Mouse (Mus musculus): ENCODE measurements around the gene Mrpl41.
A peak's percentile ranks its signal among the peaks of the same experiment; 100 is the strongest.

The Mrpl41 gene

DNA sequence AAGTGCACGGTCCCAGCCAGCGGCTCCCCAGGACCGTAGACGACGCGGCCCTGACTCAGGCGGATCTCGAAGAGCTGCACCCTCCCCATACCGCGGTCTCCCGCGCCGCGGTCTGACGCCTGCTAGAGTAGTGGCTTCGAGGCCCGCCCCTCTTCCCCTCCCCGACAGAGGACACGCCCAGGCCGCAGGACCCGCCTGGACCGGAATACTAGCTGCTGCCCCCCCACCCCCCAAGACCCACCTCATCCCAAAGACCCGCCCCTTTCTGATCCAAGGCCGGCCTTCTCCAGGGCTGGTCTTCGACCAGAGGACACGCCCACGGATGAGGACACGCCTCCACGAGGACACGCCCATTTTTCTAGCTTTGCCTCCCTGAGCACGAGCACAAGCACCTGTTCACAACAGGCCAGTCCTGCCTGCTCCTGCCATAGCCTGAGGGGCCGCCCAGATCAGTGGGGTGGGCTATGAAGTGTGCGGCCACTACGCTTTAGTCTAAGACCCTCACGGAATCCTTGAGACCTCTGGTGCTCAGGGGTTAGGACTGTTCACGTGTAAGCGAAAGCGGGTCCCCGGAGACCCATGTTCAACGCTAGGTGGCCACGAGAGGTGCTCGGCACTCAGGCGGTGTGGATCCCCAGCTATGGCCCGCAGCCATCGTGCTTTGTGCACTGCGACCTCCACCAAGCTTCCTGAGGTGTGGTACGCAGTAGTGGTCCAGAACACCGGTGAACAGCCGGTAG is 39.7 kb downstream of the Mrpl41 start, which contains the start of gene Arrdc1:
Gene Arrdc1, minus strand, starts transcription at position 196 of the 740 bp plus-strand sequence.
- DNase-seq, result peak; percentile 92

DNA sequence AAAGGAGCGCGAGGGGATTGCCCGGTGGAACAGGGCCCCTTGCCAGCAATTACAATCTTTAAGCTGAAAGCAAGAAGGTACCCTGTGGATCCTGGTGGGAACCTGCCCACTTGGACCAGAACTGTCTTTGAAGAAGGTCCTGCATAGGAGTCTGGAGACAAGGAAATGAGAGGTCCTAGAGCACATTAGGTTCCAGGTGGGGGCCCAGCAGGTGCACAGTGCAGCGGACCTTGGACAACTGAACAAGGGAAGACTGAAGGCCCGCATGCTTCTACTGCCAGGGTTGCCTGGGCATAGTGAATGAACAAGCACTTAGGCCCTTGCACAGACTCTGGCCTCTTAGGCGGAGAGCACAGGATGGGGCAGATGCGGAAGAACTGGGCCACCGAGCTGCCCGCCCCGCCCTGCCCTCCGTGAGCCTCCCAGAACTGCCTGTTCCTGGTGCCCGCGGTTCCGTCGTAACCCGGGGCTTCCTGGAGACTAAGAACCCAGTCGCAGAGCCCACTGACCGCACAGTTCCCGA is 40.4 kb downstream of the Mrpl41 start:
- peak; percentile 77 for DNase-seq

DNA sequence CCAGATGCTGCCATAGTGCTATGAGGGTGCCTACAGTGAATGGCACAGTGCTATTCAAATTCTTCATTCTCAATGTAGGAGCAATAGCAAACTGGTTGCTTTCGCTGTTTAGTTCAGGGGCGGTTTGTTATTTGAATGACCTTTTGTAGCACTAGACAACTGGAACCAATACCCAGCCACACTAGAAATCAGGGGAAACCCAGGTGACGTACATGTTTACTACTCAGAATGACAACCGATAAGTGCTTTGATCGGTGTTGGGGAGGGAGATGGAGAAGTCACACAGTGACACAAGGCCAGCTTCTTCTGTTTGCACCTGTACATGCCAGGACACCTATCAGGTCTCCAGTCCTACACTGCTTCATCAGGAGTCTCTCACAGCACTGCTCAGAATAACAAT is 45.3 kb downstream of the Mrpl41 start:
- DNase-seq, result no peak

DNA sequence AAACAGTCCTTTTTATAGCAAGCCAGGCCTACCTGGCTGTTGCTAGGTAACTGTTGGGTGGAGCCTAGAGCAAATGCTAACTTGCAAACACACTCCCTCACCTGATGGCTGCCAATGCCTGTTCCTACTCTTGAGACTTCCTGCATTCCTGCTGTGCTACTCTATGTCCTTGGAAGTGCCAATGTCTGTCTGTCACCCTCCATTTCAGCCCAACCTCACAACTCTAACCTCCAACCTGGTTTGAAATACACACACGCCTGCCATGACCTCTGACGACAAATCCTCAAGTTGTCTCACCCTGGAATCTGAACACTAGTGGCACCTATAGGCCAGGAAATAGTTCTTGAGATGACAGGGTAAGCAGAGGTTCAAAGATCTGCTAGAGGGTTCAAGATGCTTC is 45.8 kb downstream of the Mrpl41 start:
- no peak for DNase-seq

DNA sequence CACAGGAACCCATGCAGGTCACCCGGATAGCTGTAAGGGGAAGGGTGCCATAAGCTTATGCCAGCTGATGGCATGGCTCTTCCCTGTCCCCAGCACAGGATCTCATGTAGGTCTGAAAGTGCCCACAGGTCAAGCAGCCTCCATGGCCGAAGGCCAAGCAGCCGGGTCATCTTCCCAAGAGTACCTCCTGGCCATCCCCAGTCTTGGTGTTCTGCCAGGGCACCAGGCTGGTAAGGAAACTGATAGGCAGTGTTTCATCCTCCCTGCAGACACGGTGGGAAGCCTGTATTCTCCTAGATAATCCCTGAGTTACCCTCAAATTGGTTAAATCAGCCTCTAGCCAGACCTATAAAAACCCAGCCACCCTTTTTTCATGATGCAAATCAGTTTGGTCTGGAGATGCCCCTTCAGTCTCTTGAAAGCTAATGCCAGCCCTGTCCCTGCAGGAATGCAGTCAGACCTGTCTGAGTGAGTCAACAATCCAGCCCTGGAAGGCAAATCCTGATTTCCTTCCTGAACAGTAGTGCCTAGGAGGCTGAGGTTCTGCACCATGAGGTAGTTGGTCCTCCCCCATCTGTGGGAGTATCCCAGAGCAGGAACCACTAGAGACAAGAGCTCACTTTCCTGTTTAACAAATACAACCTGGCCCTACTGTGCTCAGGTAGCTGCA is 47.0 kb downstream of the Mrpl41 start:
- DNase-seq, result peak; percentile 67

DNA sequence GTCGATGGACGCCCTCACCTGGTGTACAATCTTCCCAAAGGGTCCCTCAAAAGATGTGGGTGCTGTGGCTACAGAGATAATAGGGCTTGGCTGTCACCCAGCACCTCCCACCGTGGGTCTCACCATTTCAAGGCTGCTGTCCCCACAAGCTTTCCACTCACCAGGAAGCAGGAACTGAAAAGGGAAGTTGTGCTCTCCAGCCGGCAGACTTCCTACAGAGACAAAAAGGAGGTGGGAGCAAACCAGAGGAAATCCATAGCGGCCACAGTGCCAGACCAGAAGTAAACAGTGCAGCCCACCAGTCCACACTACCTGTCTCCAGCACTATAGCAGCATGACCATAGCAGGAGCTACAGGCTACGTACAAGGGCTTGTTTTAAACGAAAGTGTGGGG is 47.9 kb downstream of the Mrpl41 start:
- DNase-seq, result no peak

DNA sequence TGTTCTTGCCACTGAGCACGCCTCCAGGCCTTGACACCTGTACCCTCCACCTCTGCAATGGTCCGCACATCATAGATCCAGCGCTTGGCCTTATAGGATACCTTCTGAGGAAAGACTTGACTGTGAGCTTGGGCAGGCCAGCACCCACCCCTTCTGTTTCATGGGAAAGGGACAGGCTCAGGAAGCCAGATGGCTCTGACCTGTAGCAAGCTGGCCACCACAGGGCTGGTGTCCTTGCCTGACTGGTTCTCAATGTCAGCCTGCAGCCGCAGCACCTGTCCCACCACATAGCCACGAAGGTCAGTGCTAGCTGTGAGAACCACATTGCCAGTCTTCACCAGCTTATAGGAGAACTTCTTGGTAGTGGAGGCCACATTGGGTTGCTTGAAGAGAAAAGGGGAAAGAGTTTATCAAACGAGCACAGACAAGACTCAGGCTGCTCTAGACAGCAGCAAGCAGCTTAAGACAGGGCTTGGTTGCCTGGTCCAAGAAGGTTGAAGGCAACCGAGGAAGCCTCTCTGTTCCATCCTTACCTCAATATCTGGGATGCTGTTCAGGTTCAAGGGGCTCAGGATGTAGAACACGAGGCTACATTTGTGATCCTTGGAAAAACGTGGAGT is 48.4 kb downstream of the Mrpl41 start:
- no peak for DNase-seq

DNA sequence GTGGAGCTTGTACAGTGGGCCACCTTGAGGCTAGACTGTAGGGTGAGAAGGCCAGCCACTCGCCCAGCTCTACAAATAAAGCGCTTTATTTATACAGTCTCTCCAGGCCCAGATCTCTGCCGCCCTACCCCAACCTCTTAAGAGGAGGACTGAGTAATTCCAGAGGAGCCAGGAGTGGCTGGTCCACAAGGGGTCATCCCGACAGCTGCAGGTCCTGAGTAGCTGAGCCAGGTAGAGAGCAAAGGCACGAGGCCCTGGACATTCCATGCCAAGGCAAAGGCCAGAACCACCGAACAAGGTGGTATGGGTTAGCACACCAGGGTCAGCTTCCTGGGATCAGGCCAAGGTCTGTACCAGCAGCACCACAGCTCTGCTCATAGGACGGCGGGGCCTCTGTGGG is 49.6 kb downstream of the Mrpl41 start:
- DNase-seq, result no peak

Data from cerebellum, adult 9-11 months (tissue).